Mouse (Mus musculus): ENCODE data around the gene Pias3. TPM values are rescaled to one million over a fixed set of nuclear protein-coding genes. Genes with fewer than 3 reads are reported as not detected.

Gene Pias3
- polyA plus RNA-seq, 2 experiments, result 52.2 to 100 TPM

- H3K9ac ChIP-seq (ENCODE audit: low read depth, low read length, severe bottlenecking), result no peak overlapping the region
- no peak for TF ChIP-seq POLR2A (IDR thresholded peaks at IDR 0.05; ENCODE audit: borderline replicate concordance, extremely low read depth, insufficient read depth, insufficient read length)
- H3K27me3 ChIP-seq (ENCODE audit: control insufficient read depth, insufficient read depth, low read length), result no peaks in the 10 kb centered on the region
- no peak overlapping the region for H3K27ac ChIP-seq (replicated peaks; ENCODE audit: low read depth, low read length)
- peaks cover 24% of the 10 kb centered on the region for H3K4me1 ChIP-seq (ENCODE audit: control insufficient read depth, insufficient read depth, low read length)
- DNase-seq (ENCODE audit: low spot score), result no peak
- WGBS, result 95% methylated on average over 5 of the region's 5 CpGs
- H3K4me3 ChIP-seq (replicated peaks; ENCODE audit: low read length), result no peak overlapping the region
- H3K9me3 ChIP-seq (ENCODE audit: control insufficient read depth, low read length), result no peaks in the 10 kb centered on the region
- H3K4me2 ChIP-seq (replicated peaks; ENCODE audit: low read depth, low read length, severe bottlenecking), result no peak overlapping the region
- no peak for ATAC-seq (ENCODE audit: low FRiP score, low read depth)
- H3K36me3 ChIP-seq (ENCODE audit: control insufficient read depth, insufficient read depth, low read length), result no peaks in the 10 kb centered on the region
These were observed 29.3 kb upstream of the Pias3 start for GRCm38 (mm10) chr3:96666916-96667315.

GRCm38 (mm10) chr3:96667316-96667715 lies 28.9 kb upstream of the Pias3 start:
- no peak for DNase-seq (ENCODE audit: low spot score)
- Histone ChIP-seq H3K9me3 (ENCODE audit: control insufficient read depth, low read length) (no peaks in the 10 kb centered on the region), H3K9ac (ENCODE audit: low read depth, low read length, severe bottlenecking) (no peak overlapping the region), H3K4me3 (replicated peaks; ENCODE audit: low read length) (no peak overlapping the region), H3K27me3 (ENCODE audit: control insufficient read depth, insufficient read depth, low read length) (no peaks in the 10 kb centered on the region), H3K27ac (replicated peaks; ENCODE audit: low read depth, low read length) (no peak overlapping the region), H3K36me3 (ENCODE audit: control insufficient read depth, insufficient read depth, low read length) (no peaks in the 10 kb centered on the region), H3K4me1 (ENCODE audit: control insufficient read depth, insufficient read depth, low read length) (peaks cover 24% of the 10 kb centered on the region), H3K4me2 (replicated peaks; ENCODE audit: low read depth, low read length, severe bottlenecking) (no peak overlapping the region)
- TF ChIP-seq POLR2A (IDR thresholded peaks at IDR 0.05; ENCODE audit: borderline replicate concordance, extremely low read depth, insufficient read depth, insufficient read length), result no peak
- no peak for ATAC-seq (ENCODE audit: low FRiP score, low read depth)
- 33% methylated on average over 1 of the region's 1 CpGs for WGBS

DNA sequence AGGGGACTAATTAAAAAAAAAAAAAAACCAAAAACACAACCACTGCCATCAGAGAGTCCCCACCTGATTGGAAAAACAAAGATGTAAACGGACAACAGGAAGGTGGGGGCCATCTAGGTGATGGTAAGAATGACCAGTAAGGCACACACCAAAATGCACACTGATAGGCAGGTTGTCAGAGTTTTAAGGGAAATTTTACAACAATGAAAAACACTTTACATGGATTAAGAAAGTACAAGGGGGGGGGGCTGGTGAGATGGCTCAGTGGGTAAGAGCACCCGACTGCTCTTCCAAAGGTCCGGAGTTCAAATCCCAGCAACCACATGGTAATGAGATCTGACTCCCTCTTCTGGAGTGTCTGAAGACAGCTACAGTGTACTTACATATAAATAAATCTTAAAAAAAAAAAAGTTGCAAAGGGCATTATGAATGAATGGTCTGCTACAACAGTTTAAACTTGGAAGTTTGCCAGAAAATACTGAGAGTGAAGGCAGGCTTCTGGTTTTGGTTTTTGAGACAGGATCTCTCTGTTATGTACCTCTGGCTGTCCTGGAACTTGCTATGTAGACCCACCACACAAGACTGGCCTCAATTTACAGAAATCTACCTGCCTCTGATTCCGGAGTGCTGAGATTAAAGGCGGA lies 27.6 kb upstream of the Pias3 start:
- no peak overlapping the region for H3K4me2 ChIP-seq (replicated peaks; ENCODE audit: low read depth, low read length, severe bottlenecking)
- no peaks in the 10 kb centered on the region for H3K27me3 ChIP-seq (ENCODE audit: control insufficient read depth, insufficient read depth, low read length)
- no peaks in the 10 kb centered on the region for H3K36me3 ChIP-seq (ENCODE audit: control insufficient read depth, insufficient read depth, low read length)
- H3K9ac ChIP-seq (ENCODE audit: low read depth, low read length, severe bottlenecking), result no peak overlapping the region
- TF ChIP-seq POLR2A (IDR thresholded peaks at IDR 0.05; ENCODE audit: borderline replicate concordance, extremely low read depth, insufficient read depth, insufficient read length), result no peak
- no peaks in the 10 kb centered on the region for H3K9me3 ChIP-seq (ENCODE audit: control insufficient read depth, low read length)
- no peak overlapping the region for H3K4me3 ChIP-seq (replicated peaks; ENCODE audit: low read length)
- DNase-seq (ENCODE audit: low spot score), result no peak
- H3K4me1 ChIP-seq (ENCODE audit: control insufficient read depth, insufficient read depth, low read length), result peaks cover 16% of the 10 kb centered on the region
- WGBS, result 93% methylated on average over 5 of the region's 5 CpGs
- no peak overlapping the region for H3K27ac ChIP-seq (replicated peaks; ENCODE audit: low read depth, low read length)
- ATAC-seq (ENCODE audit: low FRiP score, low read depth), result no peak

- peak within 1 kb of the TSS; percentile 75 for H3K4me2 ChIP-seq (replicated peaks; ENCODE audit: low read depth, low read length, severe bottlenecking)
- no peaks in the 10 kb centered on the region for H3K9me3 ChIP-seq (ENCODE audit: control insufficient read depth, low read length)
- no peak within 1 kb of the TSS for H3K27ac ChIP-seq (replicated peaks; ENCODE audit: low read depth, low read length)
- H3K36me3 ChIP-seq (ENCODE audit: control insufficient read depth, insufficient read depth, low read length), result no peaks in the 10 kb centered on the region
- no peaks in the 10 kb centered on the region for H3K27me3 ChIP-seq (ENCODE audit: control insufficient read depth, insufficient read depth, low read length)
- peak within 1 kb of the TSS; percentile 34 for H3K4me3 ChIP-seq (replicated peaks; ENCODE audit: low read length)
- ATAC-seq (ENCODE audit: low FRiP score, low read depth) (peak; percentile 95), DNase-seq (ENCODE audit: low spot score) (peak; percentile 93)
- WGBS, result 6% methylated on average over 34 of the region's 35 CpGs
- no peak for TF ChIP-seq POLR2A (IDR thresholded peaks at IDR 0.05; ENCODE audit: borderline replicate concordance, extremely low read depth, insufficient read depth, insufficient read length)
- peak within 1 kb of the TSS; percentile 34; the same call in 1 of the 2 replicates for H3K9ac ChIP-seq (ENCODE audit: low read depth, low read length, severe bottlenecking)
- peaks cover 14% of the 10 kb centered on the region for H3K4me1 ChIP-seq (ENCODE audit: control insufficient read depth, insufficient read depth, low read length)
These were observed 26.3 kb upstream of the Pias3 start, which contains the start of gene Ankrd35 for GRCm38 (mm10) chr3:96669727-96670468. Ankrd35 (plus strand) TSS chr3:96670131.

DNA sequence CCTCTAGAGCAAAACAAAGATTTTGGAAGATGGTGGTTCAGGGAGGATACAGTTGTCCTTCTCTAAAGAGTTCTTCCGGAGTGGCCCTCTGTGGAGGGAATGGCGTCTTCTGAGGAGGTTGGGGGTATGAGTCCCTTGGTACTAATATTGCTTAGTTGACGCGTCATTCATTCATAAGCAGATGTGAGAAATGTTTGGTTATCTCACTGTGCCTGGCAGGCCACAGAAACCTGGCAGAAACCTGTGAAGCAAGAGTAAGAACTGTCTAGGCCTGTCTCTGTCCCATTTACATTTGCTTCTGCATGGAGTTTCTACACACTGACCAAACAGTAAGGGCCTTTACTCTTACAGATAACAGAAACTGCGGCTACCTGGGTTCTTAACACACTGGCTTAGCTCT lies 24.7 kb upstream of the Pias3 start:
- no peak for ATAC-seq (ENCODE audit: low FRiP score, low read depth)
- no peaks in the 10 kb centered on the region for H3K36me3 ChIP-seq (ENCODE audit: control insufficient read depth, insufficient read depth, low read length)
- no peak overlapping the region for H3K4me2 ChIP-seq (replicated peaks; ENCODE audit: low read depth, low read length, severe bottlenecking)
- H3K27ac ChIP-seq (replicated peaks; ENCODE audit: low read depth, low read length), result no peak overlapping the region
- peaks cover 14% of the 10 kb centered on the region for H3K4me1 ChIP-seq (ENCODE audit: control insufficient read depth, insufficient read depth, low read length)
- no peaks in the 10 kb centered on the region for H3K9me3 ChIP-seq (ENCODE audit: control insufficient read depth, low read length)
- WGBS, result 92% methylated on average over 5 of the region's 5 CpGs
- H3K9ac ChIP-seq (ENCODE audit: low read depth, low read length, severe bottlenecking), result no peak overlapping the region
- TF ChIP-seq POLR2A (IDR thresholded peaks at IDR 0.05; ENCODE audit: borderline replicate concordance, extremely low read depth, insufficient read depth, insufficient read length), result no peak
- DNase-seq (ENCODE audit: low spot score), result no peak
- no peaks in the 10 kb centered on the region for H3K27me3 ChIP-seq (ENCODE audit: control insufficient read depth, insufficient read depth, low read length)
- H3K4me3 ChIP-seq (replicated peaks; ENCODE audit: low read length), result no peak overlapping the region
